Mouse (Mus musculus) B cell, adult 2 months (primary cell): ENCODE results near the gene Rmnd5b.
"Not testable (repeated sequence)": the region's sequence is repeated elsewhere in the genome, so short reads cannot be mapped to it uniquely, and the experiment has no call there.

ENCODE experiments used
- DNase-seq, 2 experiments: peaks; one replicate each; pipeline ENCODE4 v3.0.0; 2022

The Rmnd5b gene

DNA sequence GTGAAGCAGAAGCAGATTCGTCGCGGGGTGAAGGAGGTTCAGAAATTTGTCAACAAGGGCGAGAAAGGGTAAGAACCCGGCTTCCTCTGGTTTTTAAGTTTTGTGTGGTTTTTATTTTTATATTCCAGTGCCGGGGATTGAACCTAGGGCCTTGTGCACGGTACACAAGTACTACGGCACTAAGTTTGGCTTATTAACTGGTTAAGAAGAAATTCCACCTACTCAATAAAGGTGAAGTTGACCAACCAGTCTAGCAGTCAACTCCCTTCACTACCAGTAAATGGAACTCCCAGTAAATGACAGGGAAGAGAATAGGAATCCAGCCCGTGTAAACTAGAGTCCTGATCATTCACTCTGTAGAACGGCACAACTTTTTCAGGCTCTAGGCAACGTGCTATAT is 15.6 kb downstream of the Rmnd5b start:
- DNase-seq = no peak

- DNase-seq = peak; percentile 92 to 93
Observed at GRCm38 (mm10) chr11:51619409-51620060, 16.2 kb downstream of the Rmnd5b start, which contains the start of gene Nhp2. Gene Nhp2, plus strand, starts transcription at chr11:51619735.

- DNase-seq = no peak
Observed at GRCm38 (mm10) chr11:51618894-51619408, 16.7 kb downstream of the Rmnd5b start.

DNA sequence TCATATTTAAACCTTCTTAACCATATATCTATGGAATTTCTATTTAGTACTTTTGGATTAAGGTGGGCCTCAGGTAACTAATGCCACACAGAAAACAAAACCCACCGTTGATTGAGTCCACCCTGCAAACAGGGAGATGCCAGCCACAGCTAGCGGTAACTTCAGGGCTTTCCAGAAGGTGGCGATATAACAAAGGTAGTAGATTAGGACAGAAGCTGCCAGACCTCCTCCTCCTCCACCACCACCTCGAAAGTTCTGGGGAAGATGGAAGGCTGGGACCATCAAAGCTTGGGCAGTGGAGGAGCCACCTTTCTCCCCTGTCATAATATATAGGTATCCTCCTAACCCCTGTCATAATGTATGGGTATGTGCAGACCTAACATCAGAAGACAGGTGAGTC is 18.0 kb downstream of the Rmnd5b start:
- peak; percentile 80 to 83 for DNase-seq

DNA sequence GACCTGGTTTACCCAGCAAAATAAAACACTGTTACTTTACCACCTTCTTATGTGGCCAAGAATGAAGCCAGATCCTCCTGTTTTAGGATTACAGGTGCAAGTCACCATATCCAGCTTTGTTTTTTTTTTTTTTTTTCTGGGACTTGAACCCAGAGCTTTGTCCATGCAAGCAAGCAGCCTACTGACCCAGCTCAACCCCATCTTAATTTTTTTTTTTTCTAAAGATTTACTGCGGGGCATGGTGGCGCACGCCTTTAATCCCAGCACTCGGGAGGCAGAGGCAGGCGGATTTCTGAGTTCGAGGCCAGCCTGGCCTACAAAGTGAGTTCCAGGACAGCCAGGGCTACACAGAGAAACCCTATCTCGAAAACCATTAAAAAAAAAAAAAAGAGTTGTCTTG is 19.6 kb downstream of the Rmnd5b start:
- DNase-seq = not testable (repeated sequence)

- peak; percentile 65 to 66 for DNase-seq
Observed at GRCm38 (mm10) chr11:51615601-51616000, 20.1 kb downstream of the Rmnd5b start.

GRCm38 (mm10) chr11:51615129-51615528 is 20.6 kb downstream of the Rmnd5b start:
- DNase-seq = no peak

GRCm38 (mm10) chr11:51614256-51614655 is 21.4 kb downstream of the Rmnd5b start:
- DNase-seq = no peak

- DNase-seq = not testable (repeated sequence)
Observed at GRCm38 (mm10) chr11:51609940-51610339, 25.8 kb downstream of the Rmnd5b start.

DNA sequence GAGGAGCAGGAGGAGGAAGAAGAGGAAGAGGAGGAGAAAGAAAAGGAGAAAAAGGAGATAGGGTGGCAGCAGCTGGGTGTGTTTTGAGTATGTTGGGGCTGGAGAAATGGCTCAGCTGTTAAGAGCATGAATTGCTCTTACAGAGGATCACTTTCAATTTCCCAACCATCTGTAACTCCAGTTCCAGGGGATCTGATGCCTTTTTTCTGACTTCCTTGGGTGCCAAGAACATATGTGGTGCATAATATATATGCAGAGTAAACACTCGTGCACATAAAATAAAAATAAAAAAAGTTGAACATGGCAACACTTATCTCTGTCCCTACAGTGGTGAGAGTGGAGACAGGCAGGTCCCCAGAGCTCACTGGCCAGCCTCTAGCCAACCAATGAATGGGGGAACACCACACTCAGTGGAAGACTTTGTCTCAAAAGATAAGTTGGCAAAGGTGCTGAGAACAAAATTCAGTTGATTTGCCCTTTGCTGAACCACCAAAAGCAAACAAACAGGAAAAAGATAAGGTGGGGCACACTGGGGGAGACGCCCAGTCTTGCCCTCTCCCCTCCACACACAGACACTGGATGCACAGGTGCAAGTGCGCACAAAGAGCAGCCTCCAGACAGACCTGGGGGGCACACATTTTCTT is 26.3 kb downstream of the Rmnd5b start:
- no peak for DNase-seq

- no peak for DNase-seq
Observed at GRCm38 (mm10) chr11:51607096-51607738, 28.5 kb downstream of the Rmnd5b start.

- peak; percentile 96 for DNase-seq
Observed at GRCm38 (mm10) chr11:51606447-51607095, 29.1 kb downstream of the Rmnd5b start, which contains the start of gene Hnrnpab. Gene Hnrnpab, minus strand, starts transcription at chr11:51606847.

DNA sequence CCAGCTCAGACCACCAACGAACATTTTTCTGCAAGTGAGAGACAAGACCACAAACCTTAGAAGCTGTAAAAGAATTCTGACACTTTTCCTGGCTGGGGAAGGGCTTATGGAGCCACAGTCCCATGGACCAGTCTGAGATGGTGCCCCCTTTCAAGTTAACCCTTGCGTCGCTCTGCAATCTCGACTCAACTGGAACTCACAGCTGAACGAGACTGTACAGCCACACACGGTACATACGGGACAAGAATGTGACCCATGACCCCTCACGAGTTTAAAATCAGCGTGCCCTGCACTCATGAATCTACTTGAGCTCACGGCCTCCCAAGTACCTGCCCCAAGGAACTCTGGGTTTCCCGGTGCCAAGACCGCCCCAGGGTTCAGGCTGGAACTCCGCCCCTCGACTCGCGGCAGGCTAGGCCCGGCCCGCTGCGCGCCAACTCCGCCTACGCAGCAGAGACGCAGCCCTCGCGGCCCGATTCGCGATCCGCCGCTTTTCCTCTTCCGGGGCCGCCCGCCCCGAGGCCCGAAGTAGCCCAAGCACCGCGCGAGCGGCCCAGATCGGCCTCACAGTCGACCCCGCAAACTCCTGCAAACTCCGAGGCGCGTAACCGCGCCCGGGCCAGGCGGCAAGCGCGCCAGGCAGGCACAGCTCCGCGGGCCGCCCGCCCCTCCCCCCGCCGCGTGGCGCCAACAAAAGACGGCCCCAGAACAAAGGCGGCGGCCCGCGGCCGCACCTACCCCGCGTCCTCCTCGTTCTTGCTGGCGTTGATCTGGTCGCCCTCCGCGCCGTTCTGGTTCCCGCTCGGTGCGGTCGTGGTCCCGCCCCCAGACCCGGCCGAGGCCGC is 29.9 kb downstream of the Rmnd5b start:
- peak; percentile 84 to 87 for DNase-seq

- no peak for DNase-seq
Observed at GRCm38 (mm10) chr11:51602253-51602652, 33.4 kb downstream of the Rmnd5b start.

DNA sequence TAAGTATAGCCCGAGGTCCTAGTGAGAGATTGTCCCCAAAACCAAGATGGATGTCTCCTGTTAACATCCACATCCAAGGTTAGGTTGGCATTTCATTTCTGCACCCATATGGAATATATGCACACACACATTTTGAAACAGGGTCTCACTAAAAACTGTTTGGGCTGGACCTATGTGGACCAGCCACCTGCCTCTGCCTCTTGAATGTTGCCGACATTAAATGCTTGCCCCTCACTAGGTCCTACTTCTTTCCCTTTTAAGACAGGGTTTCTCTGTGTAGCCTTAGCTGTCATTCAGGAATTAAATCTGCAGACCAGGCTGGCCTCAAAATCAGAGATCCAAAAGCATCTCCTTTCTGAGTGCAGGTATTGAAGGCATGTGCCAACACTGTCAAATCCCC is 38.1 kb downstream of the Rmnd5b start:
- no peak for DNase-seq

DNA sequence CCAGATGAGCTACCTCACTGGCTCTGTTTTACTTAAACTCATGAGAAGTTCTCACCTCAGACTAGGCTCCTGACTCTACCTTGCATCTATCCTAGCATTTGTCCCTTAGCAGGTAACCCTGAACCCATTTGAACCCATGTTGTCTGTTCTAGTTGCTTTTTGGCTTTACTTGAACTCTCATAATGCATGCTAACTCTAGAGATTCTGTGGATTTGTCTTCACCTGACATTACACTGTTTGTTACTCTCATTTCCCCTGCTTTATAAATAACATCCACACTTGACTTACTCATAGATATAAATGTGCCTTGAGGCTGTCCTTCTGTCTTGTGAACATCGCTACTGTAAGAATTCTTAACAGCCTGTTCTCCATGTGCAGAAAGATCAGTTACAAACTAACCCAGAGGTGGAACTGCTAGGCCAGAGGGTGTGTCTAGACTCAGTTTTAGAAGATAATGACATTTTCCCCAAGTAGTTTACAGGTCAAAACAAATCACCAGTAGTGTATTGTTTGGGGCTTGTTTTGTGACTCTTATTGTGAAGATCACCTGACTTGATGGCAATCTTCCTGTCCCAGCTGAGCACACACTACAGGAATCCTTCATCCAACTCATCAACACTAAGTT is 40.1 kb downstream of the Rmnd5b start:
- DNase-seq = no peak

DNA sequence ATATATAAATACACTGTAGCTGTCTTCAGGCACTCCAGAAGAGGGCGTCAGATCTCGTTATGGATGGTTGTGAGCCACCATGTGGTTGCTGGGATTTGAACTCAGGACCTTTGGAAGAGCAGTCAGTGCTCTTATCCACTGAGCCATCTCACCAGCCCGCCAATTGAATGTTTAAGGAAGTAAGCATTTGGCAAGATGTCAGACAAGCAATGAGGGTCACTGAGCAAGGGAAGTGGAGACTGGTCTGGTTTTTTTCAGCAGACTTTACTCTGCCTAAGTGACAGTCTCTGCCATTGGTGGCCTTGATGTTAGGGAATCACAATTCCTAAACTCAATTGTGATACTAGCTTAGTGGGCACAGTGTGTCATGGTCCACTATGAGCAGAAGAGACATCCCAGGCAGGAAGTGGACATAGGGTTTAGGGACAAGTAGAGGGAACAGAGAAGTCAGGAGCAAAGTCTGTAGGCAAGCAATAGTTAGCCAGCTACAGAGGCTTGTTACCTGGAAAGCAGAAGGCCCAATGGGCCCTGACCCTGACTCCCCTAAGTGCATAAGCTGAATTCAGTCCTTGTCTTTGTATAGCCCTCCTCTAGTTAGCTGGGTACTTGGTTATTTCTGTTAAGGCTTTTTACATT is 40.9 kb downstream of the Rmnd5b start:
- DNase-seq = no peak

GRCm38 (mm10) chr11:51593849-51594248 is 41.8 kb downstream of the Rmnd5b start:
- DNase-seq = no peak

DNA sequence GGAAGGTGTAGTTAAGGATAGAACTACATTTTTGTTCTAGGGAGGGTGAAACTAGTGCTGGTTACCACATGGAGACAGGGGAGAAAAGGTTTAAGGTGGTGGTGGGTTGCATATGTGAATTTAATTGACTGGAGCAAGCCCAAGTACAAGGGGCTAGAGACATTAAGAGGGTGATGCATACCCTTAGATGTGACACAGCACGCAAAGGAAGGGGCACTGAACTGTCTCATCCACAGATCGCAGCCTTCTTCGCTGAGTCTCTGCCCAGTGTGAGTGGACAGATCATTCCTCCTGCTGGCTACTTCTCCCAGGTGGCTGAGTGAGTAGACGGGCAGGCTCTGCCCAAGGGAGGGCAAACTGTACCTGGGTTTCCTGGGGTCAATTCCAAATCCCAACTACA is 42.3 kb downstream of the Rmnd5b start:
- DNase-seq = no peak

GRCm38 (mm10) chr11:51591915-51592314 is 43.8 kb downstream of the Rmnd5b start:
- DNase-seq = no peak

DNA sequence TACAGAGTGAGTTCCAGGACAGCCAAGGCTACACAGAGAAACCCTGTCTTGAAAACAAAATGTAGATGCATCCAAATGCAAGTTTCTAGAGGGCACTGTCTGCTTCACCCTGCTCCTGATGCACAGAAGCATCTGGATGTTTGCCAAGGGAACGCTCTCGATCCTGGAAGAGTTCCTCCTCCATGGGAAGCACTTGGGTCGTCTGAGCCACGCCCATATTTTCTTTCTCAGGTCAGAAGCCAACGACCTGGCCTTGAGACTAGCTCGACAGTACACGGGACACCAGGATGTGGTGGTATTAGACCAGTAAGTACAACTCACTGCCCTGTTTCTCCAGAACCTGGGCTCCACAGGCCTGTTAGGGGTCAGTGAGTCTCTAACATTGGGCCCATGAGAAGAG is 44.5 kb downstream of the Rmnd5b start:
- no peak for DNase-seq
